Mouse (Mus musculus) bone marrow macrophage, adult 2 months (primary cell): ENCODE data around the gene Atp13a3.

ENCODE experiments used
- CTCF ChIP-seq: IDR thresholded peaks from 2 replicates; pipeline ENCODE4 v1.5.1; 2012; ENCODE audit warnings: low read depth, mild to moderate bottlenecking, low read length, moderate library complexity
- POLR2A ChIP-seq: IDR thresholded peaks from 2 replicates; pipeline ENCODE4 v1.6.1; 2012; ENCODE audit warnings: mild to moderate bottlenecking, low read depth, low read length, borderline replicate concordance

GRCm38 (mm10) chr16:30273065-30273464, 132.7 kb downstream of the Atp13a3 start:
- no peak for TF ChIP-seq CTCF
- TF ChIP-seq POLR2A = no peak
